Mouse (Mus musculus) stomach, postnatal 0 days (tissue): ENCODE results near the gene Mat2b. TPM values are rescaled to one million over a fixed set of nuclear protein-coding genes. Genes with fewer than 3 reads are reported as not detected.

ENCODE experiments used
- ATAC-seq: fragments of 200-750 bp; cut with Nextera tagmentation; 2 replicates; pipeline ENCODE4 v1.8.0; 2017; ENCODE audit not compliant: low FRiP score, low TSS enrichment
- DNase-seq: peaks from one replicate; pipeline ENCODE4 v3.0.0-alpha.2; 2016; ENCODE audit warnings: low spot score
- H3K27ac ChIP-seq: fragments of 300-500 bp; sonication (generic); replicated peaks from 2 replicates; pipeline ENCODE4 v1.5.1; 2014; ENCODE audit warnings: mild to moderate bottlenecking, control low read depth
- H3K27me3 ChIP-seq: fragments of 300-500 bp; sonication (generic); 2 replicates; pipeline ENCODE4 v1.6.1; 2014; ENCODE audit warnings: low read length; ENCODE audit not compliant: control insufficient read depth, insufficient read depth
- H3K36me3 ChIP-seq: fragments of 300-500 bp; sonication (generic); 2 replicates; pipeline ENCODE4 v1.6.1; 2014; ENCODE audit warnings: low read length, mixed read lengths; ENCODE audit not compliant: control insufficient read depth, insufficient read depth
- H3K4me1 ChIP-seq: fragments of 300-500 bp; sonication (generic); replicated peaks from 2 replicates; pipeline ENCODE4 v1.6.1; 2014; ENCODE audit warnings: antibody characterized with exemption; ENCODE audit not compliant: control insufficient read depth, insufficient read depth
- H3K4me2 ChIP-seq: fragments of 300-500 bp; sonication (generic); replicated peaks from 2 replicates; pipeline ENCODE4 v1.6.1; 2014; ENCODE audit warnings: low read depth, mild to moderate bottlenecking, control low read depth, moderate library complexity
- H3K4me3 ChIP-seq: fragments of 300-500 bp; sonication (generic); 2 replicates; pipeline ENCODE4 v1.5.1; 2014; ENCODE audit warnings: low read depth, low read length, control low read depth
- H3K9ac ChIP-seq: fragments of 300-500 bp; sonication (generic); 2 replicates; pipeline ENCODE4 v1.6.1; 2014; ENCODE audit warnings: mild to moderate bottlenecking, low read length, control low read depth, mixed read lengths
- H3K9me3 ChIP-seq: fragments of 300-500 bp; sonication (generic); 2 replicates; pipeline ENCODE4 v1.6.1; 2016; ENCODE audit warnings: low read length; ENCODE audit not compliant: control insufficient read depth
- CTCF ChIP-seq: IDR thresholded peaks from 2 replicates; pipeline ENCODE4 v1.5.1; 2016; ENCODE audit warnings: antibody characterized with exemption, low read depth, mild to moderate bottlenecking, moderate library complexity
- EP300 ChIP-seq: optimal IDR thresholded peaks from 2 replicates; pipeline ENCODE3; 2016; ENCODE audit warnings: antibody characterized with exemption
- WGBS: fragments of 180-500 bp; shearing (Covaris S2); extraction: QIAGEN DNeasy Blood & Tissue Kit; methylation state at CpG from one replicate; pipeline ENCODE4 v1.1.7; 2014; 5-methylcytosine and 5-hydroxymethylcytosine counted together
- polyA plus RNA-seq: library from polyadenylated mRNA; unstranded; fragments of >200 nt; fragmentation: Nextera tagmentation; extraction: Ambion mirVana; gene quantifications from 2 replicates; pipeline ENCODE4 v1.2.1, GENCODE M21; 2015

The Mat2b gene
- 87.4 and 87.9 TPM in 2 replicates for polyA plus RNA-seq

DNA sequence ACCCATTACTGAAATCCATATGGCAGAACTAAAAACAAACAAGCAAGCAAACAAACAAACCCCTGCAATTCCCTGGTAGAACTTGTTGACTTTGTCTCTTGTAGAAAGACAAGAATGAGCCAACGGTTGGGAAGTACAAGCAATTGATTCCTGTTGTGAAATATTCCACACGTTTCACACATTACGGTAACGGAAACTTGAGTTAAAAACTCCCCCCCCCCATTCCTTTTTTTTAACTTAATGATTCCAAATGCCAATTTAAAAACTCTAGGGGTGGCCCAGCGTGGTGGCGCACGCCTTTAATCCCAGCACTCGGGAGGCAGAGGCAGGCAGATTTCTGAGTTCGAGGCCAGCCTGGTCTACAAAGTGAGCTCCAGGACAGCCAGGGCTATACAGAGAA is at the start of gene Mat2b:
Gene Mat2b, minus strand, starts transcription at position 101 of the 400 bp plus-strand sequence.
- H3K27ac ChIP-seq = peak within 1 kb of the TSS; percentile 98
- no peaks in the 10 kb centered on the region for H3K9me3 ChIP-seq
- no peak for ATAC-seq
- no peak for TF ChIP-seq CTCF
- no peak for TF ChIP-seq EP300
- no peaks in the 10 kb centered on the region for H3K27me3 ChIP-seq
- peak within 1 kb of the TSS; percentile 82 for H3K4me2 ChIP-seq
- H3K36me3 ChIP-seq = no peaks in the 10 kb centered on the region
- H3K4me3 ChIP-seq = peak within 1 kb of the TSS; percentile 91
- DNase-seq = no peak
- H3K4me1 ChIP-seq = 0 out of 2 replicates have a peak, but pooled peaks cover 5% of the 10 kb centered on the region
- 81% methylated on average over 9 of the region's 9 CpGs for WGBS
- H3K9ac ChIP-seq = peak within 1 kb of the TSS; percentile 67

DNA sequence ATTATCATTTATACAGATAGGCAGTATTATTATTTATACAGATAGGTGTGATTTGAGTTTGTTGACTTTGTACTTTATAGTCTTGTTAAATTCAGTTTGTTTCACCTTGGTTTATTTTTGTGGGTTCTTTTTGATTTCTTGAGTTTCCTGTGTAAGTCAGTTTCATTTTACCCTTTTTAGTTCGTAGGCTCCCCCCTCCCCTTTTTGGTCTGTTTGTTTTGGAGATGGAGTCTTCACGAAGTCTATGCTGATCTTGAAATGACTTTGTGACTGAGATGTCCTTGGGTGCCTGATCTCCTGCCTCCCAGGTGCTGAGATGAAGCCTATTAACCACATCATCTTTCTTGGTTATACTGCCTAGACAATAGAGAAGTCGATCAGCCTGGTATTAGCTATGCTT is 49.3 kb upstream of the Mat2b start:
- WGBS = 74% methylated on average over 3 of the region's 3 CpGs
- no peak overlapping the region for H3K4me3 ChIP-seq
- no peaks in the 10 kb centered on the region for H3K4me1 ChIP-seq
- ATAC-seq (no peak), DNase-seq (no peak)
- H3K27ac ChIP-seq = no peak overlapping the region
- TF ChIP-seq EP300 (no peak), CTCF (no peak)
- H3K9ac ChIP-seq = no peak overlapping the region
- H3K9me3 ChIP-seq = no peaks in the 10 kb centered on the region
- no peak overlapping the region for H3K4me2 ChIP-seq
- peaks cover 3% of the 10 kb centered on the region; the same call in 1 of the 2 replicates for H3K36me3 ChIP-seq
- no peaks in the 10 kb centered on the region for H3K27me3 ChIP-seq

DNA sequence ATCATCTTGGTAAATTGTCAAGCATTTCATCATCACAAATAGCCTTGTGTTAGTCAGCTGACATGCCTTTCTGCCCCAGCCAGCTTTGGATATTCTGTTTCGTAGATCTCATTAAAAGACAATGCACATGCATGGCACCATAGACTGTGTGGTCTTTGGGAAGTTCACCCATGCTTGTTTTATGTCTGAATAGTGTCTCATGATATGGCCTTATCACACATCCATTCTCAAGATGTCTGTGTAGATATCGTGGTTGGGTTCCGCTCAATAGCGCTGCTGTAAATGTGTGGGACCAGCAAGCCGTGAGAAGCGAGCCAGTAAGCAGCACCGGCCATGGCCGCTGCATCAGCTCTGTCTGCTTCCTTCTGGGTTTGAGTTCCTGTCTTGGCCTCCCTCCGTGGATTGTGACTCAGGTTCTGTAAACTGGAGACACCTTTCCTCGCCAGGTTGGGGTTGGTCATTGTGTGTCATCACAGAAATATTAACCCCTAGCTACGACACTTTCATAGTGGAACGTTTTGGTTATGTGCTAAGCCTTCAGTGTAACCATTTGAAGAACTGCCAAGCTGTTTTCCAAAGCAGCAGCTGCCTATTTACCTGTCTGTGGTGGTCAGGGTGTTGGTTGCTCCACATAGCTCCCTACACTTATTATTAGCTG is 46.7 kb upstream of the Mat2b start:
- no peak overlapping the region for H3K27ac ChIP-seq
- TF ChIP-seq CTCF = no peak
- H3K4me1 ChIP-seq = no peaks in the 10 kb centered on the region
- H3K4me2 ChIP-seq = no peak overlapping the region
- ATAC-seq = no peak
- no peak overlapping the region for H3K9ac ChIP-seq
- DNase-seq = no peak
- peaks cover 12% of the 10 kb centered on the region; the same call in 1 of the 2 replicates for H3K36me3 ChIP-seq
- H3K9me3 ChIP-seq = no peaks in the 10 kb centered on the region
- H3K4me3 ChIP-seq = no peak overlapping the region
- H3K27me3 ChIP-seq = no peaks in the 10 kb centered on the region
- WGBS = 86% methylated on average over 12 of the region's 12 CpGs

DNA sequence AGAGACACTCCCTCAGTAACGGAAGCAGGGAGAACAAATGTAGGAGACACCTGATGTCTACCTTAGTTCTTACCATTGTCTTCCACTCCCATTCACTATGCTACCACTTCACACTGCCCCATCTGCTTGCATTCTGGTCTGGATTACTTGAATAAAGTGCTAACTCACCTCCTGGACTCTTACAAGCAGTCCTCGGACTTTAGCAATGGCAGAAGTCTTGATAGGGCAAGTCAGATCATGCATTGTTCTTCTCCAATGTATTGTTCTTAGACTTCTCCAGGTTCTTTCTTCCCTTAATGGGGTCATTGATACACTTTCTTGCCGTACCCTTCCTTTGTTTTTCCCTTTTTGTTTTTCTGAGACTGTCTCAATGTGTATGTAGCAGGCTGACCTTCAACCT is 42.4 kb upstream of the Mat2b start:
- ATAC-seq (no peak), DNase-seq (no peak)
- no peak for TF ChIP-seq CTCF
- no peak for TF ChIP-seq EP300
- Histone ChIP-seq H3K27ac (no peak overlapping the region), H3K27me3 (no peaks in the 10 kb centered on the region), H3K4me3 (no peak overlapping the region), H3K4me2 (no peak overlapping the region), H3K4me1 (no peaks in the 10 kb centered on the region), H3K36me3 (peaks cover 12% of the 10 kb centered on the region; the same call in 1 of the 2 replicates), H3K9ac (no peak overlapping the region), H3K9me3 (no peaks in the 10 kb centered on the region)
- WGBS = 83% methylated on average over 3 of the region's 3 CpGs

DNA sequence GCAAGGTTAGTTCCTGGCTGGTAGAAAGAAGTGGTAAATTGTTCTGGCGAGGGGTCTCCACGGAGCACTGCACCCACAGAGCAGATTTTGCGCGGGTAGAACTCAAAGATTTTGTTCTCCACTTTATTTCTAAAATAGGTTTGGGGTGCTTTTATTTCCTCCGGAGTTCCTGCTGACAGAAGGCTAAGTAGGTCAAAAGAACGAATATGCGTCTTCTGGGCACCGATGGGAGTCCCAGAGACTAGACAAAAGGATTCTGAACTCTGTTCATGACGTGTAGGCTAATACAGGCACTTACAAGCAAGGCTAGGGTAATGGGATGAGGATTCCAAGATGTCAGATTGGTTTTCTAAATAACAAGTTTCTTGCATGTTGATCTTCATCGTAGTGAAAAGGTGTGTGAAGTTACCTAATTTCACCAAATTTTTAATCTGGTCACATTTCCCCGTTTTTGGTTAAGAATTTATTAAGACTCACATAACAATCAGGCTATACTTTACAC is 39.3 kb upstream of the Mat2b start:
- DNase-seq (no peak), ATAC-seq (no peak)

More for the DNA sequence above, 39.3 kb upstream of the Mat2b start:
- Histone ChIP-seq H3K9ac (peak overlapping the region; percentile 89), H3K9me3 (no peaks in the 10 kb centered on the region), H3K27ac (peak overlapping the region; percentile 84), H3K4me2 (peak overlapping the region; percentile 83), H3K4me3 (peak overlapping the region; percentile 84), H3K4me1 (peaks cover 3% of the 10 kb centered on the region; the same call in 1 of the 2 replicates), H3K27me3 (no peaks in the 10 kb centered on the region), H3K36me3 (peaks cover 9% of the 10 kb centered on the region; the same call in 1 of the 2 replicates)
- WGBS = 4% methylated on average over 11 of the region's 11 CpGs
- no peak for TF ChIP-seq CTCF
- TF ChIP-seq EP300 = no peak
